Comparison of ENCODE assay signal across 14 mouse cellular contexts in genomic region chr14:51996231-51996841, GRCm38 (mm10). TPM values are rescaled to one million over a fixed set of nuclear protein-coding genes. Genes with fewer than 3 reads are reported as not detected.
DNase-seq lines count a peak whose midpoint lies in the region; ATAC-seq and TF ChIP-seq lines count a peak whose summit lies in the region.
"Had no signal": no experiment of that assay in that cellular context is flagged by ENCODE, and none has a peak within 500 bp of the region (broad histone marks: within the 10 kb centered on the region; RNA-seq: fewer than 3 reads in every experiment).

No protein-coding gene starts in this region.

- ATAC-seq in embryonic facial prominence, embryonic 11.5 days (replicated peaks; ENCODE audit: insufficient number of reproducible peaks, low FRiP score, low TSS enrichment, low read depth): no peak
- ATAC-seq in forebrain, embryonic 14.5 days: peak; percentile 6; the same call in 1 of the 2 replicates

- H3K4me1 ChIP-seq in embryonic facial prominence, embryonic 11.5 days (ENCODE audit: control insufficient read depth, insufficient read depth, low read length): no peaks in the 10 kb centered on the region
- no peaks in the 10 kb centered on the region for H3K4me1 ChIP-seq in embryonic facial prominence, embryonic 10.5 days
- H3K4me1 ChIP-seq in CH12.LX (ENCODE audit: control insufficient read depth in 1 of 2, insufficient read depth in 2 of 2): peaks cover 0 to 3% of the 10 kb centered on the region in 2 experiments; a peak in 1 of 4 replicates
- H3K4me1 ChIP-seq in forebrain, embryonic 14.5 days (ENCODE audit: control insufficient read depth, insufficient read depth, low read length): no peaks in the 10 kb centered on the region

- 87% methylated on average over 13 of the region's 13 CpGs for WGBS in embryonic facial prominence, embryonic 11.5 days
- 91% methylated on average over 13 of the region's 13 CpGs for WGBS in embryonic facial prominence, embryonic 10.5 days
- WGBS in forebrain, embryonic 14.5 days: 89% methylated on average over 13 of the region's 13 CpGs

- dilution Hi-C loops in CH12.LX (cut with MboI; ENCODE audit: extremely low pct_ligation_motif_present, extremely low pct_unique_long_range_greater_than_20kb, low sequenced_read_pairs): no loop called here

- H3K36me3 ChIP-seq in embryonic facial prominence, embryonic 11.5 days (replicated peaks; ENCODE audit: control insufficient read depth, insufficient read depth, low read depth, low read length): peaks cover 35% of the 10 kb centered on the region
- H3K36me3 ChIP-seq in embryonic facial prominence, embryonic 10.5 days (replicated peaks): peaks cover 98% of the 10 kb centered on the region
- H3K36me3 ChIP-seq in CH12.LX (replicated peaks in 1 of 2; ENCODE audit: control insufficient read depth in 1 of 2, insufficient read depth in 1 of 2, low read length in 1 of 2): no peaks in the 10 kb centered on the region
- H3K36me3 ChIP-seq in forebrain, embryonic 14.5 days (ENCODE audit: control insufficient read depth, insufficient read depth, low read length): peaks cover 94% of the 10 kb centered on the region

- TF ChIP-seq POLR2A in CH12.LX (IDR thresholded peaks at IDR 0.05; ENCODE audit: low read depth, low read length): no peak

- H3K9me3 ChIP-seq in embryonic facial prominence, embryonic 11.5 days (replicated peaks; ENCODE audit: control insufficient read depth, low read length): no peaks in the 10 kb centered on the region
- no peaks in the 10 kb centered on the region for H3K9me3 ChIP-seq in embryonic facial prominence, embryonic 10.5 days
- H3K9me3 ChIP-seq in CH12.LX (replicated peaks; ENCODE audit: low read length): no peaks in the 10 kb centered on the region
- no peaks in the 10 kb centered on the region for H3K9me3 ChIP-seq in forebrain, embryonic 14.5 days (replicated peaks; ENCODE audit: control insufficient read depth, low read length)
- H3K9me3 ChIP-seq: heart, embryonic 13.5 days had no signal

- H3K27me3 ChIP-seq in embryonic facial prominence, embryonic 11.5 days (ENCODE audit: control insufficient read depth, insufficient read depth, low read length): no peaks in the 10 kb centered on the region
- H3K27me3 ChIP-seq in embryonic facial prominence, embryonic 10.5 days (replicated peaks; ENCODE audit: low read depth, poor library complexity, severe bottlenecking): no peaks in the 10 kb centered on the region
- H3K27me3 ChIP-seq in CH12.LX (replicated peaks): peaks cover 2% of the 10 kb centered on the region
- no peaks in the 10 kb centered on the region for H3K27me3 ChIP-seq in forebrain, embryonic 14.5 days (replicated peaks; ENCODE audit: control insufficient read depth, insufficient read depth, low read length)
- H3K27me3 ChIP-seq: heart, embryonic 13.5 days had no signal

- TF ChIP-seq CTCF in left cerebral cortex, adult 2 months (IDR thresholded peaks at IDR 0.05): peak; percentile 57
- TF ChIP-seq CTCF in CH12.LX (conservative IDR thresholded peaks at IDR 0.05 in 1 of 2, IDR thresholded peaks at IDR 0.05 in 1 of 2; ENCODE audit: low read depth in 2 of 2, low read length in 2 of 2): peak; percentile 31 to 65; a peak in 2 of 4 replicates

- TF ChIP-seq EP300 in CH12.LX (IDR thresholded peaks at IDR 0.05; ENCODE audit: low read length): no peak

- no peak overlapping the region for H3K9ac ChIP-seq in embryonic facial prominence, embryonic 11.5 days (replicated peaks; ENCODE audit: low read length)
- no peak overlapping the region for H3K9ac ChIP-seq in CH12.LX (ENCODE audit: insufficient read depth, low read depth)
- no peak overlapping the region for H3K9ac ChIP-seq in forebrain, embryonic 14.5 days (ENCODE audit: low read length)
- H3K9ac ChIP-seq: heart, embryonic 13.5 days had no signal

- H3K4me3 ChIP-seq in embryonic facial prominence, embryonic 11.5 days (ENCODE audit: low read depth, low read length): no peak overlapping the region
- H3K4me3 ChIP-seq in embryonic facial prominence, embryonic 10.5 days: no peak overlapping the region
- H3K4me3 ChIP-seq in left cerebral cortex, adult 2 months: no peak overlapping the region
- H3K4me3 ChIP-seq in CH12.LX (replicated peaks in 1 of 3; ENCODE audit: low read depth in 2 of 3, low read length in 2 of 3, poor library complexity in 1 of 3): no peak overlapping the region
- no peak overlapping the region for H3K4me3 ChIP-seq in forebrain, embryonic 14.5 days (ENCODE audit: low read depth, low read length)
- H3K4me3 ChIP-seq: heart, embryonic 13.5 days had no signal

- no peak overlapping the region for H3K27ac ChIP-seq in embryonic facial prominence, embryonic 11.5 days (replicated peaks; ENCODE audit: low read depth, low read length)
- no peak overlapping the region for H3K27ac ChIP-seq in embryonic facial prominence, embryonic 10.5 days (replicated peaks)
- H3K27ac ChIP-seq in left cerebral cortex, adult 2 months: no peak overlapping the region
- no peak overlapping the region for H3K27ac ChIP-seq in CH12.LX (ENCODE audit: insufficient read depth, low read depth)
- no peak overlapping the region for H3K27ac ChIP-seq in forebrain, embryonic 14.5 days (ENCODE audit: low read depth, low read length)
- H3K27ac ChIP-seq: heart, embryonic 13.5 days had no signal

- intact Hi-C loops in left cerebral cortex, adult 2 months (cut with DNase I): no loop called here
- intact Hi-C loops in left cerebral cortex, postnatal 36 days (cut with DNase I): no loop called here

- peak; percentile 42 for DNase-seq in embryonic facial prominence, embryonic 11.5 days (ENCODE audit: low spot score)
- DNase-seq in embryonic facial prominence, embryonic 10.5 days (ENCODE audit: low spot score): no peak
- DNase-seq in left cerebral cortex, adult 2 months (ENCODE audit: extremely low spot score in 1 of 2, low spot score in 2 of 2): no peak
- DNase-seq in left cerebral cortex, postnatal 36 days (ENCODE audit: low spot score in 2 of 2): no peak
- no peak for DNase-seq in CH12.LX (ENCODE audit: extremely low read depth)
- no peak for DNase-seq in forebrain, embryonic 14.5 days (ENCODE audit: low spot score)
- no peak for DNase-seq in gastrocnemius, adult 18-20 months (ENCODE audit: low spot score)
- DNase-seq in left cerebral cortex, adult 9 months (ENCODE audit: low spot score in 2 of 2): no peak
- DNase-seq: adrenal gland, postnatal 10 days; cerebellum, adult 8-10 months had no signal

- TF ChIP-seq RAD21 in CH12.LX (IDR thresholded peaks at IDR 0.05; ENCODE audit: low read depth, low read length): peak; percentile 30

- H3K4me2 ChIP-seq in embryonic facial prominence, embryonic 11.5 days (ENCODE audit: low read depth, low read length): no peak overlapping the region
- no peak overlapping the region for H3K4me2 ChIP-seq in CH12.LX (ENCODE audit: insufficient read depth, low read depth, poor library complexity, severe bottlenecking)
- no peak overlapping the region for H3K4me2 ChIP-seq in forebrain, embryonic 14.5 days (ENCODE audit: low read length)
- H3K4me2 ChIP-seq: heart, embryonic 13.5 days had no signal

- in situ Hi-C loops in CH12.LX (cut with MboI; ENCODE audit: low pct_ligation_motif_present, low pct_unique_long_range_greater_than_20kb, low sequenced_read_pairs): no loop called here

- H3K79me2 ChIP-seq in CH12.LX (replicated peaks; ENCODE audit: control insufficient read depth, extremely low read depth, insufficient read depth, poor library complexity, severe bottlenecking): no peaks in the 10 kb centered on the region

RNA-seq across cellular contexts. Expression of gene Arhgef40, which starts 11.8 kb away (rescaled TPM):
- polyA plus RNA-seq in embryonic facial prominence, embryonic 11.5 days (2014; fragmentation: Nextera tagmentation; extraction: Ambion mirVana): 82.6 and 91.9 TPM in 2 replicates
- polyA plus RNA-seq in embryonic facial prominence, embryonic 10.5 days (2016; fragmentation: Nextera tagmentation; extraction: Ambion mirVana): 151 and 163 TPM in 2 replicates
- 10 to 100 TPM; 28.8 to 31.1 TPM for total RNA-seq in left cerebral cortex, adult 2 months (2021)
- total RNA-seq in left cerebral cortex, postnatal 36 days (2021): 10 to 100 TPM; 24.9 to 31.6 TPM
- total RNA-seq in CH12.LX (2012; rRNA removed) (3.8 and 8.9 TPM in 2 replicates), CH12.LX (2014; rRNA removed) (0.62 and 0.85 TPM in 2 replicates)
- polyA plus RNA-seq in CH12.LX (2012; ENCODE audit: insufficient read length, low read depth): 1.1 and 2.2 TPM in 2 replicates
- polyA plus RNA-seq in forebrain, embryonic 14.5 days (2014; fragmentation: Nextera tagmentation; extraction: Ambion mirVana): 49.5 and 51.1 TPM in 2 replicates
- 10 to 100 TPM in 1 of 2 experiments, 1 to 10 TPM in 1; 7.8 to 13.7 TPM for total RNA-seq in gastrocnemius, adult 18-20 months (2021)

RNA-seq across cellular contexts. Expression of gene Tmem253, which starts 19.1 kb away (rescaled TPM):
- polyA plus RNA-seq in embryonic facial prominence, embryonic 11.5 days (2014; fragmentation: Nextera tagmentation; extraction: Ambion mirVana): 0.35 and 1.5 TPM in 2 replicates
- polyA plus RNA-seq in embryonic facial prominence, embryonic 10.5 days (2016; fragmentation: Nextera tagmentation; extraction: Ambion mirVana): 0.65 and 0.72 TPM in 2 replicates
- total RNA-seq in left cerebral cortex, adult 2 months (2021): under 1 TPM in 1 of 2 experiments, not detected in 1; 0.37 TPM
- total RNA-seq in left cerebral cortex, postnatal 36 days (2021): under 1 TPM in 1 of 2 experiments, not detected in 1; 0.72 TPM
- total RNA-seq in CH12.LX (2012; rRNA removed) (0.64 and 0.71 TPM in 2 replicates), CH12.LX (2014; rRNA removed) (not detected in 2 replicates)
- polyA plus RNA-seq in CH12.LX (2012; ENCODE audit: insufficient read length, low read depth): 1.9 and 2.6 TPM in 2 replicates
- 0.46 and 0.56 TPM in 2 replicates for polyA plus RNA-seq in forebrain, embryonic 14.5 days (2014; fragmentation: Nextera tagmentation; extraction: Ambion mirVana)
- total RNA-seq in gastrocnemius, adult 18-20 months (2021): 1 to 10 TPM in 1 of 2 experiments, under 1 TPM in 1; 0.84 to 1.2 TPM

RNA-seq across cellular contexts. Expression of gene Zfp219, which starts 24.2 kb away (rescaled TPM):
- 54.7 and 63.2 TPM in 2 replicates for polyA plus RNA-seq in embryonic facial prominence, embryonic 11.5 days (2014; fragmentation: Nextera tagmentation; extraction: Ambion mirVana)
- 57.5 and 63.2 TPM in 2 replicates for polyA plus RNA-seq in embryonic facial prominence, embryonic 10.5 days (2016; fragmentation: Nextera tagmentation; extraction: Ambion mirVana)
- total RNA-seq in left cerebral cortex, adult 2 months (2021): 10 to 100 TPM; 36.4 to 41.4 TPM
- total RNA-seq in left cerebral cortex, postnatal 36 days (2021): 10 to 100 TPM; 30.1 to 39.7 TPM
- total RNA-seq in CH12.LX (2012; rRNA removed) (17.5 and 20.0 TPM in 2 replicates), CH12.LX (2014; rRNA removed) (11.5 and 15.8 TPM in 2 replicates)
- polyA plus RNA-seq in CH12.LX (2012; ENCODE audit: insufficient read length, low read depth): 19.3 and 20.8 TPM in 2 replicates
- 41.0 and 42.0 TPM in 2 replicates for polyA plus RNA-seq in forebrain, embryonic 14.5 days (2014; fragmentation: Nextera tagmentation; extraction: Ambion mirVana)
- 10 to 100 TPM; 11.1 to 14.4 TPM for total RNA-seq in gastrocnemius, adult 18-20 months (2021)

RNA-seq across cellular contexts. Expression of gene Olfr221, which starts 45.9 kb away (rescaled TPM):
- not detected in 2 replicates for polyA plus RNA-seq in embryonic facial prominence, embryonic 11.5 days (2014; fragmentation: Nextera tagmentation; extraction: Ambion mirVana)
- polyA plus RNA-seq in embryonic facial prominence, embryonic 10.5 days (2016; fragmentation: Nextera tagmentation; extraction: Ambion mirVana): not detected in 2 replicates
- total RNA-seq in left cerebral cortex, adult 2 months (2021): not detected
- total RNA-seq in left cerebral cortex, postnatal 36 days (2021): not detected
- not detected in 2 replicates for total RNA-seq in CH12.LX (2012; rRNA removed)
- total RNA-seq in CH12.LX (2014; rRNA removed): not detected in 2 replicates
- polyA plus RNA-seq in CH12.LX (2012; ENCODE audit: insufficient read length, low read depth): not detected in 2 replicates
- polyA plus RNA-seq in forebrain, embryonic 14.5 days (2014; fragmentation: Nextera tagmentation; extraction: Ambion mirVana): not detected in 2 replicates
- not detected for total RNA-seq in gastrocnemius, adult 18-20 months (2021)
- total RNA-seq: adrenal gland, postnatal 10 days; left cerebral cortex, adult 8-10 months had no signal
- polyA plus RNA-seq: heart, embryonic 13.5 days; lung, embryonic 16.5 days; neural tube, embryonic 11.5 days had no signal
